Mouse (Mus musculus) bone marrow macrophage, adult 2 months (primary cell): ENCODE data around the gene Pcnp. TPM values are rescaled to one million over a fixed set of nuclear protein-coding genes. Genes with fewer than 3 reads are reported as not detected.
A peak's percentile ranks its signal among the peaks of the same experiment; 100 is the strongest.
"Not testable (repeated sequence)": the region's sequence is repeated elsewhere in the genome, so short reads cannot be mapped to it uniquely, and the experiment has no call there.

Experiments
- H3K27ac ChIP-seq: 2 replicates; pipeline ENCODE4 v1.5.1; 2012; ENCODE audit warnings: low read depth, low read length; ENCODE audit not compliant: insufficient read depth
- H3K4me1 ChIP-seq: 2 replicates; pipeline ENCODE4 v1.6.1; 2012; ENCODE audit warnings: low read length; ENCODE audit not compliant: control insufficient read depth, insufficient read depth
- H3K4me3 ChIP-seq: 2 replicates; pipeline ENCODE4 v1.5.1; 2012; ENCODE audit warnings: mild to moderate bottlenecking, low read length, moderate library complexity; ENCODE audit not compliant: insufficient read depth
- CTCF ChIP-seq: IDR thresholded peaks from 2 replicates; pipeline ENCODE4 v1.5.1; 2012; ENCODE audit warnings: low read depth, mild to moderate bottlenecking, low read length, moderate library complexity
- POLR2A ChIP-seq: IDR thresholded peaks from 2 replicates; pipeline ENCODE4 v1.6.1; 2012; ENCODE audit warnings: mild to moderate bottlenecking, low read depth, low read length, borderline replicate concordance
- polyA plus RNA-seq: library from polyadenylated mRNA; stranded (reverse); fragments of >200 nt; gene quantifications from 2 replicates; pipeline ENCODE4 v1.2.4, GENCODE M21; 2012; ENCODE audit not compliant: missing spikeins, insufficient read depth, insufficient read length

Gene Pcnp
- polyA plus RNA-seq, 1 experiment: 125 TPM

DNA sequence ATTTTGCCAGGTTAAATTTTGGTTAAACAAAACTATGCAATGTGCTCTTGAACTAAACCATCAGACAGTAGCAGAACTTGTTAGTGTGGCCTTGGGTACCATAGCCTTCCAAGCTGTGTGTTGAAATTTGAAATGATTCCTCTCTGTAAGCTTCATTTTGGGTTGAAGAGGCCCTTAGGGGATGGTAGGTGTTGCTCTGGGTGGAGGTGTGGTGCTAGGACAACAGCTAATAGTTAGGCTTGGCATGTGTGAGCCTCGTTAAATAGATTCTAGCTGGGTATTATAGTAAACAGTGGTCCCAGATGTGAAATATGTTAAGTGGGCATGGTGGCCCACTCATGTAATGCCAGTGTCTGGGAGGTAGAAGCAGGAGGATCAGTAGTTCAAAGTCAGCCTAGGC, 62.3 kb downstream of the Pcnp start:
- Histone ChIP-seq H3K27ac (0 out of 2 replicates have a peak overlapping the region, but pooled peaks have one; percentile 72), H3K4me3 (peak overlapping the region; percentile 74), H3K4me1 (peaks cover 12% of the 10 kb centered on the region; the same call in 1 of the 2 replicates)
- TF ChIP-seq CTCF (no peak), POLR2A (no peak)

DNA sequence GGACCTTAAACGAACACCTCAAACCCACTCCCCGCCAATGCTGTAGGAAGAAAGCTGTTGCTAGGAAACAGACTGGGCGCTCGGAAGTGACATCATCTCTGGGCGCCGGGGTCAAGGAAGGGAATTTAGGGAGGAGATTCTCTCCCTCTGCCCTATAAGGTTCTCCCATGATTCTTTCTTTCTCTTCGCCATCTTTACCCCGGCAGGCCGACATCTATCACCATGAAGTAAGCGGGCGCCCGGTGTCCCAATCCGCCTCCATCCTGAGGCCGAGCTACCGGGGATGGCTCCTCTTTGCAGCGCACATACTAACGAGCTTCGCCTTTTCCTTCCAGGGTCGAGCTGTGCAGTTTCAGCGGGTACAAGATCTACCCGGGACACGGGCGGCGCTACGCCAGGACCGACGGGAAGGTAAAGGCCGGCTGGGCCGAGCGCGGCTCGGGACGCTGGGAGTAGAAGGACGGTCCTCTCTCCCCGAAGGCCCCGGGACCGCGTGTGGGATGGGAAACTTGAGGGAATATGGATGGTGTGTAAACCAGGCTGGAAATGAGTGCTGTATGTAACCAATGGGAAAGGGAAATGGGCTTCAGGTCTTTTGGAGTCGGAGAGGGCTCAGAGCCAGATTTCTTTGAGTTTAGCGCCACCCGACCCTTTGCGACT, 63.2 kb downstream of the Pcnp start, which contains the start of gene Rpl24:
Gene Rpl24, plus strand, starts transcription at position 64 of the 660 bp plus-strand sequence.
- peak within 1 kb of the TSS; percentile 72 for H3K27ac ChIP-seq
- peaks cover 8% of the 10 kb centered on the region; the same call in 1 of the 2 replicates for H3K4me1 ChIP-seq
- H3K4me3 ChIP-seq: peak within 1 kb of the TSS; percentile 74
- no peak for TF ChIP-seq POLR2A
- TF ChIP-seq CTCF: no peak

DNA sequence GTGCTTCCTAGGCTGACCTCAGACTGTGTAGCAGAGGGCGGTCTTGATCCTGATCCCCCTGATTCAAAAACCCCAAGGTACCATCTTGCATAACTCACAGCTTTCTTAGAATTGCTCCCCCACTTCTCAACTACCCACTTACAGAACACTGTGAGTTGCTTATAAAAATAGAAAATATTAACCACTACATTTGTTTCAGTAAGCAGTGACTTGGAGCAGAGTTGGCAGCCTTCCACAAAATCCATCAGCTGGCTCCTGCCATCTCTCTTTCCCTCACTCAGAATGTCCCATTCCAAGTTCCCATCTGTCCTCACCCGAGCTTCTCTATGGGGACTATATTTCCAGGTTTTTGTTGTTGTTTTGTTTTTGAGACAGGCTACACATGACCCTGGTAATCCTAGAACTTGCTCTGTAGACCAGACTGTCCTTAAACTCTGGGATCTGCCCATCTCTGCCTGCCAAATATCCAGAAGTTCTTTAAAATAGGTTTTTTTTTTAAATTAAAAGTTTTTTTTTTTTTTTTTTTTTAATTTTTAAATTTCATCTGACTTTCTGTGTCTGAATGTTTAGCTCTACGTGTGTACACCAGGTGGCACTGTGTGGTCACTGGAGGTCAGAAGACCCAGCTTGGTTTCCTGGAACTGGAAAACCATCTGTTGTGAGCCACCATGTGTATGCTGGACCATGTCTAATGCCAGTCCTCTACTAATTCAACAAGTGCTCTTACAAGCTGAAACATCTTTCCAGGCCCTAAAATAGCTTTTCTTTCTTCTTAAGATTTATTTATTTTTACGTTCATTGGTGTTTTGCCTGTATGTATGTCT, 65.2 kb downstream of the Pcnp start:
- TF ChIP-seq CTCF (no peak), POLR2A (no peak)
- peaks cover 4% of the 10 kb centered on the region; the same call in 1 of the 2 replicates for H3K4me1 ChIP-seq

DNA sequence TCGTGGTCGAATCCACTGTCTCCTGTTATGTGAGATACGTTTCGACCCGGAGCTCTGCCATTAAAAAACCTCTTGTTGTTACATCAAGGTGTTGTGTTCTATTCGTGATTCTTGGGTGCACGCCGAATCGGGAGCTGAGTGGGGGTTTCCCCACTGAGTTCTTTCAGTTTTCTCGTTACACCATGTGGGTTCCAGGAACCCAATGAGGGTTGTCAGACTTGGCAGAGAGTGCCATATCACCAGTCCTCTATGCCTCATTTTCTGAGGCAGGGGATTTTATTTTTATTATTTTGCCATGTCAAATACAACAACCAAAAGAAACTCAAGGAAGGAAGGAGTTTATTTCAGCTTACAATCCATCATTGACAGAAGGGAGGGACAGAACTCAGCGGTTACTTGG, 66.5 kb downstream of the Pcnp start:
- H3K4me1 ChIP-seq, H3K4me3 ChIP-seq, H3K27ac ChIP-seq: not testable (repeated sequence)

More for the DNA sequence above, 65.2 kb downstream of the Pcnp start:
- H3K4me3 ChIP-seq: no peak overlapping the region
- H3K27ac ChIP-seq: no peak overlapping the region

Other genes starting within 250 kb of the Pcnp start
- 60.3 and 61.0 TPM in 2 replicates for gene Nfkbiz, start 190.8 kb downstream of the Pcnp start, polyA plus RNA-seq
- gene Nxpe3, start 134.5 kb downstream of the Pcnp start, polyA plus RNA-seq: 0.20 TPM in 2 replicates
- 3.5 and 4.8 TPM in 2 replicates for gene Cep97, start 94.9 kb downstream of the Pcnp start, polyA plus RNA-seq
- gene Rpl24, start 63.5 kb downstream of the Pcnp start, polyA plus RNA-seq: 1,052 and 1,077 TPM in 2 replicates
- 13.4 and 13.9 TPM in 2 replicates for gene Zbtb11, start 55.9 kb downstream of the Pcnp start, polyA plus RNA-seq
- 10.3 and 10.6 TPM in 2 replicates for gene Trmt10c, start 8.1 kb upstream of the Pcnp start, polyA plus RNA-seq
- 23.1 and 24.4 TPM in 2 replicates for gene Senp7, start 18.6 kb upstream of the Pcnp start, polyA plus RNA-seq
- gene Impg2, start 174.6 kb upstream of the Pcnp start, polyA plus RNA-seq: 0.67 TPM in 1 of 2 replicates, not detected in the other